Mouse (Mus musculus) ES-E14 (cell line): ENCODE data around the gene Hoxc10. TPM values are rescaled to one million over a fixed set of nuclear protein-coding genes. Genes with fewer than 3 reads are reported as not detected.
A peak's percentile ranks its signal among the peaks of the same experiment; 100 is the strongest.

Experiments
- DNase-seq: peaks from one replicate; pipeline ENCODE4 v3.0.0-alpha.2; 2013; ENCODE audit warnings: low read depth, low spot score
- H3K27ac ChIP-seq: 2 replicates; pipeline ENCODE4 v1.5.1; 2012; ENCODE audit warnings: low read depth, mild to moderate bottlenecking, low read length, moderate library complexity, mixed read lengths; ENCODE audit not compliant: poor library complexity, insufficient read depth, severe bottlenecking
- H3K36me3 ChIP-seq: 2 replicates; pipeline ENCODE4 v1.6.1; 2012; ENCODE audit warnings: mild to moderate bottlenecking, low read length, moderate library complexity, mixed read lengths; ENCODE audit not compliant: control insufficient read depth, poor library complexity, insufficient read depth, severe bottlenecking
- H3K4me1 ChIP-seq, 2 experiments: fragments of 150-350 bp in 1 of 2; sonication (generic) in 1 of 2; 2 replicates each; pipeline ENCODE4 v1.6.1; 2012; ENCODE audit warnings: low read length in 2 of 2, mild to moderate bottlenecking in 1 of 2, mixed read lengths in 1 of 2; ENCODE audit not compliant: control insufficient read depth in 2 of 2, insufficient read depth in 2 of 2, poor library complexity in 1 of 2
- H3K4me3 ChIP-seq, 2 experiments: fragments of 150-350 bp in 1 of 2; sonication (generic) in 1 of 2; 2 replicates each; pipeline ENCODE4 v1.5.1; 2012; ENCODE audit warnings: low read length in 2 of 2, low read depth in 1 of 2, mild to moderate bottlenecking in 1 of 2, mixed read lengths in 1 of 2; ENCODE audit not compliant: insufficient read depth in 1 of 2, poor library complexity in 1 of 2, severe bottlenecking in 1 of 2
- H3K9ac ChIP-seq: 2 replicates; pipeline ENCODE4 v1.6.1; 2012; ENCODE audit warnings: low read depth, mild to moderate bottlenecking, low read length, mixed read lengths; ENCODE audit not compliant: poor library complexity, insufficient read depth, severe bottlenecking
- H3K9me3 ChIP-seq: fragments of 150-350 bp; sonication (generic); 2 replicates; pipeline ENCODE4 v1.6.1; 2012; ENCODE audit warnings: low read depth, mild to moderate bottlenecking, low read length; ENCODE audit not compliant: control insufficient read depth, insufficient read depth
- CHD2 ChIP-seq: IDR thresholded peaks from 2 replicates; pipeline ENCODE4 v1.6.1; 2014; ENCODE audit warnings: mild to moderate bottlenecking, low read depth, low read length, inconsistent platforms
- HCFC1 ChIP-seq: IDR thresholded peaks from 2 replicates; pipeline ENCODE4 v1.6.1; 2012; ENCODE audit warnings: low read length, inconsistent platforms, borderline replicate concordance; ENCODE audit not compliant: insufficient read depth
- MAFK ChIP-seq: IDR thresholded peaks from 2 replicates; pipeline ENCODE4 v1.6.1; 2014; ENCODE audit warnings: mild to moderate bottlenecking, low read depth, low read length, inconsistent platforms; ENCODE audit not compliant: insufficient read depth
- ZC3H11A ChIP-seq: IDR thresholded peaks from 2 replicates; pipeline ENCODE4 v1.6.1; 2012; ENCODE audit warnings: low read depth, mild to moderate bottlenecking, inconsistent platforms, low read length, borderline replicate concordance
- ZNF384 ChIP-seq: IDR thresholded peaks from 2 replicates; pipeline ENCODE4 v1.6.1; 2012; ENCODE audit warnings: low read depth, low read length, inconsistent platforms
- in situ Hi-C, 2 experiments: fragments of 600-800 bp; cut with MboI; formaldehyde crosslinking; loops; one replicate each; pipeline ENCODE4 v1.15.1; 2025; ENCODE audit warnings: low sequenced_read_pairs in 2 of 2, inconsistent platforms in 1 of 2; ENCODE audit not compliant: unreplicated experiment in 2 of 2
- total RNA-seq: library from RNA; depleted of rRNA; stranded (reverse); fragments of 300-350 nt; gene quantifications from 2 replicates; pipeline ENCODE4 v1.2.3, GENCODE M21; 2012

Gene Hoxc10
- total RNA-seq, 1 experiment = 0.58 TPM

- no peaks in the 10 kb centered on the region for H3K9me3 ChIP-seq
- H3K9ac ChIP-seq = no peak overlapping the region; the same call in 1 of the 2 replicates
- TF ChIP-seq MAFK = no peak
- no peak for TF ChIP-seq HCFC1
- TF ChIP-seq ZNF384 = no peak
- no peak for TF ChIP-seq CHD2
- no peak for TF ChIP-seq ZC3H11A
- no peak for DNase-seq
- in situ Hi-C loops = loop anchor here (10.0 to 25.0 kb wide), 2 partner anchors 58 to 915 kb away; partner anchors contain the start of gene Krt8 (in 1 of the 2)
- peak overlapping the region; percentile 19 to 20; a peak in 3 of 4 replicates for H3K4me3 ChIP-seq
- peaks cover 0 to 5% of the 10 kb centered on the region in 2 experiments; a peak in 1 of 4 replicates for H3K4me1 ChIP-seq
- H3K36me3 ChIP-seq = no peaks in the 10 kb centered on the region
- H3K27ac ChIP-seq = no peak overlapping the region
These were observed 39.5 kb upstream of the Hoxc10 start for GRCm38 (mm10) chr15:102927032-102927645.

GRCm38 (mm10) chr15:102931706-102932358, 34.8 kb upstream of the Hoxc10 start:
- Histone ChIP-seq H3K4me3 (peak overlapping the region; percentile 33 to 54), H3K36me3 (no peaks in the 10 kb centered on the region), H3K9ac (peak overlapping the region; percentile 26; the same call in 1 of the 2 replicates), H3K4me1 (peaks cover 1 to 10% of the 10 kb centered on the region in 2 experiments; a peak in 1 of 4 replicates), H3K9me3 (no peaks in the 10 kb centered on the region), H3K27ac (no peak overlapping the region)
- peak; percentile 92 for TF ChIP-seq ZNF384
- TF ChIP-seq ZC3H11A = no peak
- DNase-seq = peak; percentile 81
- in situ Hi-C loops = loop anchor here in 1 of 2 experiments (25.0 kb wide), 1 partner anchor 920 kb away; the partner anchor contains the start of gene Krt8

GRCm38 (mm10) chr15:102934438-102934837, 32.2 kb upstream of the Hoxc10 start:
- Histone ChIP-seq H3K4me1 (peaks cover 1 to 8% of the 10 kb centered on the region in 2 experiments; a peak in 1 of 4 replicates), H3K4me3 (peak overlapping the region in 1 of 2 experiments; percentile 12; a peak in 1 of 4 replicates), H3K9me3 (no peaks in the 10 kb centered on the region), H3K36me3 (no peaks in the 10 kb centered on the region), H3K9ac (no peak overlapping the region), H3K27ac (no peak overlapping the region)
- in situ Hi-C loops = loop anchor here in 1 of 2 experiments (25.0 kb wide), 1 partner anchor 922 kb away; the partner anchor contains the start of gene Krt8
- DNase-seq = no peak
- TF ChIP-seq MAFK (no peak), ZC3H11A (no peak), CHD2 (no peak), ZNF384 (no peak), HCFC1 (no peak)

- no peaks in the 10 kb centered on the region for H3K9me3 ChIP-seq
- no peak overlapping the region for H3K27ac ChIP-seq
- no peaks in the 10 kb centered on the region for H3K36me3 ChIP-seq
- TF ChIP-seq ZC3H11A = no peak
- TF ChIP-seq ZNF384 = no peak
- TF ChIP-seq HCFC1 = no peak
- no peak for TF ChIP-seq MAFK
- TF ChIP-seq CHD2 = no peak
- peaks cover 1 to 9% of the 10 kb centered on the region in 2 experiments; a peak in 1 of 4 replicates for H3K4me1 ChIP-seq
- H3K9ac ChIP-seq = no peak overlapping the region
- H3K4me3 ChIP-seq = 0 out of 4 replicates have a peak overlapping the region, but pooled peaks have one; percentile 12 to 13
- no peak for DNase-seq
- in situ Hi-C loops = loop anchor here in 1 of 2 experiments (25.0 kb wide), 1 partner anchor 923 kb away; the partner anchor contains the start of gene Krt8
These were observed 31.7 kb upstream of the Hoxc10 start for GRCm38 (mm10) chr15:102934897-102935296.
